Mouse (Mus musculus): ENCODE measurements around the gene A230072I06Rik.

GRCm38 (mm10) chr8:12322071-12322470 lies 43.5 kb downstream of the A230072I06Rik start:
- no peak for TF ChIP-seq MAFK (IDR thresholded peaks at IDR 0.05; ENCODE audit: insufficient read depth, low read depth, low read length)
- no peak for TF ChIP-seq HCFC1 (IDR thresholded peaks at IDR 0.05; ENCODE audit: borderline replicate concordance, insufficient read depth, low read length)
- no peak for TF ChIP-seq CHD2 (IDR thresholded peaks at IDR 0.05; ENCODE audit: low read depth, low read length)

Measured in ES-E14 (cell line).